Mouse (Mus musculus): ENCODE results near the gene Slc25a33. TPM values are rescaled to one million over a fixed set of nuclear protein-coding genes. Genes with fewer than 3 reads are reported as not detected.

The Slc25a33 gene
- polyA plus RNA-seq, 1 experiment from 2014 or later = 8.4 TPM

- Histone ChIP-seq H3K9me3 (ENCODE audit: control insufficient read depth) (no peaks in the 10 kb centered on the region), H3K4me3 (ENCODE audit: low read depth, low read length) (no peak overlapping the region), H3K4me2 (replicated peaks; ENCODE audit: low read depth) (no peak overlapping the region), H3K4me1 (replicated peaks; ENCODE audit: control insufficient read depth, insufficient read depth, low read length) (peaks cover 6% of the 10 kb centered on the region; the same call in 1 of the 2 replicates), H3K27ac (ENCODE audit: low read depth, low read length) (no peak overlapping the region), H3K9ac (ENCODE audit: low read depth, low read length) (no peak overlapping the region), H3K36me3 (ENCODE audit: control insufficient read depth, insufficient read depth) (no peaks in the 10 kb centered on the region), H3K27me3 (replicated peaks; ENCODE audit: control insufficient read depth, insufficient read depth, low read length) (no peaks in the 10 kb centered on the region)
- ATAC-seq = no peak
- TF ChIP-seq CTCF (IDR thresholded peaks at IDR 0.05; ENCODE audit: low read depth) = no peak
- WGBS = 77% methylated on average over 4 of the region's 4 CpGs
Measured at GRCm38 (mm10) chr4:149791470-149791869, 17.4 kb upstream of the Slc25a33 start.

GRCm38 (mm10) chr4:149790969-149791368 lies 16.9 kb upstream of the Slc25a33 start:
- ATAC-seq = peak; percentile 13; the same call in 1 of the 2 replicates

GRCm38 (mm10) chr4:149790546-149790945 lies 16.5 kb upstream of the Slc25a33 start:
- Histone ChIP-seq H3K4me1 (replicated peaks; ENCODE audit: control insufficient read depth, insufficient read depth, low read length) (peaks cover 6% of the 10 kb centered on the region; the same call in 1 of the 2 replicates), H3K4me2 (replicated peaks; ENCODE audit: low read depth) (no peak overlapping the region), H3K4me3 (ENCODE audit: low read depth, low read length) (no peak overlapping the region), H3K27ac (ENCODE audit: low read depth, low read length) (peak overlapping the region; percentile 57), H3K9me3 (ENCODE audit: control insufficient read depth) (no peaks in the 10 kb centered on the region), H3K27me3 (replicated peaks; ENCODE audit: control insufficient read depth, insufficient read depth, low read length) (no peaks in the 10 kb centered on the region), H3K9ac (ENCODE audit: low read depth, low read length) (no peak overlapping the region), H3K36me3 (ENCODE audit: control insufficient read depth, insufficient read depth) (no peaks in the 10 kb centered on the region)
- ATAC-seq = no peak
- 40% methylated on average over 4 of the region's 4 CpGs for WGBS
- no peak for TF ChIP-seq CTCF (IDR thresholded peaks at IDR 0.05; ENCODE audit: low read depth)

More at GRCm38 (mm10) chr4:149790969-149791368, 16.9 kb upstream of the Slc25a33 start:
- Histone ChIP-seq H3K27ac (ENCODE audit: low read depth, low read length) (no peak overlapping the region), H3K4me3 (ENCODE audit: low read depth, low read length) (no peak overlapping the region), H3K9me3 (ENCODE audit: control insufficient read depth) (no peaks in the 10 kb centered on the region), H3K9ac (ENCODE audit: low read depth, low read length) (no peak overlapping the region), H3K4me1 (replicated peaks; ENCODE audit: control insufficient read depth, insufficient read depth, low read length) (peaks cover 6% of the 10 kb centered on the region; the same call in 1 of the 2 replicates), H3K27me3 (replicated peaks; ENCODE audit: control insufficient read depth, insufficient read depth, low read length) (no peaks in the 10 kb centered on the region), H3K36me3 (ENCODE audit: control insufficient read depth, insufficient read depth) (no peaks in the 10 kb centered on the region), H3K4me2 (replicated peaks; ENCODE audit: low read depth) (no peak overlapping the region)
- no peak for TF ChIP-seq CTCF (IDR thresholded peaks at IDR 0.05; ENCODE audit: low read depth)
- 50% methylated on average over 2 of the region's 2 CpGs for WGBS

GRCm38 (mm10) chr4:149789421-149790194 lies 15.5 kb upstream of the Slc25a33 start:
- Histone ChIP-seq H3K36me3 (ENCODE audit: control insufficient read depth, insufficient read depth) (no peaks in the 10 kb centered on the region), H3K9me3 (ENCODE audit: control insufficient read depth) (no peaks in the 10 kb centered on the region), H3K27me3 (replicated peaks; ENCODE audit: control insufficient read depth, insufficient read depth, low read length) (no peaks in the 10 kb centered on the region), H3K9ac (ENCODE audit: low read depth, low read length) (no peak overlapping the region), H3K4me2 (replicated peaks; ENCODE audit: low read depth) (no peak overlapping the region), H3K4me1 (replicated peaks; ENCODE audit: control insufficient read depth, insufficient read depth, low read length) (peaks cover 6% of the 10 kb centered on the region; the same call in 1 of the 2 replicates), H3K27ac (ENCODE audit: low read depth, low read length) (peak overlapping the region; percentile 57; the same call in 1 of the 2 replicates), H3K4me3 (ENCODE audit: low read depth, low read length) (no peak overlapping the region)
- peak; percentile 68 for ATAC-seq
- WGBS = 72% methylated on average over 13 of the region's 13 CpGs
- TF ChIP-seq CTCF (IDR thresholded peaks at IDR 0.05; ENCODE audit: low read depth) = no peak

- H3K4me2 ChIP-seq (replicated peaks; ENCODE audit: low read depth) = no peak overlapping the region
- no peaks in the 10 kb centered on the region for H3K27me3 ChIP-seq (replicated peaks; ENCODE audit: control insufficient read depth, insufficient read depth, low read length)
- ATAC-seq = no peak
- H3K4me3 ChIP-seq (ENCODE audit: low read depth, low read length) = no peak overlapping the region
- WGBS = 87% methylated on average over 5 of the region's 5 CpGs
- no peak overlapping the region for H3K27ac ChIP-seq (ENCODE audit: low read depth, low read length)
- H3K9ac ChIP-seq (ENCODE audit: low read depth, low read length) = no peak overlapping the region
- TF ChIP-seq CTCF (IDR thresholded peaks at IDR 0.05; ENCODE audit: low read depth) = no peak
- no peaks in the 10 kb centered on the region for H3K36me3 ChIP-seq (ENCODE audit: control insufficient read depth, insufficient read depth)
- H3K4me1 ChIP-seq (replicated peaks; ENCODE audit: control insufficient read depth, insufficient read depth, low read length) = peaks cover 6% of the 10 kb centered on the region
- no peaks in the 10 kb centered on the region for H3K9me3 ChIP-seq (ENCODE audit: control insufficient read depth)
Measured at GRCm38 (mm10) chr4:149784901-149785300, 10.8 kb upstream of the Slc25a33 start.

GRCm38 (mm10) chr4:149784371-149784770 lies 10.3 kb upstream of the Slc25a33 start:
- H3K9me3 ChIP-seq (ENCODE audit: control insufficient read depth) = no peaks in the 10 kb centered on the region
- no peak overlapping the region for H3K27ac ChIP-seq (ENCODE audit: low read depth, low read length)
- H3K36me3 ChIP-seq (ENCODE audit: control insufficient read depth, insufficient read depth) = no peaks in the 10 kb centered on the region
- ATAC-seq = no peak
- H3K4me1 ChIP-seq (replicated peaks; ENCODE audit: control insufficient read depth, insufficient read depth, low read length) = peaks cover 6% of the 10 kb centered on the region
- H3K27me3 ChIP-seq (replicated peaks; ENCODE audit: control insufficient read depth, insufficient read depth, low read length) = no peaks in the 10 kb centered on the region
- no peak overlapping the region for H3K9ac ChIP-seq (ENCODE audit: low read depth, low read length)
- H3K4me3 ChIP-seq (ENCODE audit: low read depth, low read length) = no peak overlapping the region
- no peak for TF ChIP-seq CTCF (IDR thresholded peaks at IDR 0.05; ENCODE audit: low read depth)
- no peak overlapping the region for H3K4me2 ChIP-seq (replicated peaks; ENCODE audit: low read depth)
- 64% methylated on average over 9 of the region's 9 CpGs for WGBS
